ENCODE assay signal across 7 mouse cellular contexts in the genomic region with DNA sequence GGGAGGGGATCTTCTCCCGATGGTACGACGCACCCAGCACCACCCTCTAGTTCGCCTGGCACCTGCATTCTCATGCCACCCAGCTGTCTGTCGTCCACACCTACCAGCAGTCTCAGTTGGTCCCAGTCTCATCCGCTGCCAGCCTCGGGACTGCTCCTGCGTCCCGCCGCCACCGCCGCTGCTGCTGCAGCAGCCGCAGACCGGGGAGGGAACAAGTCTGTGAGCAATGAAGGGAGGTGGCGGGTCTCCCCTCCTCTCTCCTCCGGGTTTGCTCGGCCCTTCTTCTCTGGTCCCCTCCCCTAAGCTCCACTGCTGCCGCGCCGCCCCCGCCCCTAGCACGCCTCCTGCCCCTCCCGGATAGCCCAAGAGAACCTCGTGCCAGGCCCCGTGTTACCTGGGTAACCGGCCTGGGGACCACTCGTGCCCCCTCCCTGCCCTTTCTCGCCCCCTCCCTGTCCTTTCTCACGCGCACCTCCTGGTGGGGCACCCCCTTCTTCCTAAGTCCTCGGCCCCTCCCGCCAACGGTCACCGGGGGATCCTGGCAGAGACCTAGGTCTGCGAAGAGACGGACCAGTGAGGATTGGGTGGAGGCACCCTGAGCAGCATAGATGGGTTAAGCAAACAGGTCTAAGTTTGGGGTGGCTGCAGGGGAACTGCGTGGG. TPM values are rescaled to one million over a fixed set of nuclear protein-coding genes. Genes with fewer than 3 reads are reported as not detected.
A peak's percentile ranks its signal among the peaks of the same experiment; 100 is the strongest.
DNase-seq lines count a peak whose midpoint lies in the region; ATAC-seq and TF ChIP-seq lines count a peak whose summit lies in the region.

TSS of gene Gm42742 (minus strand) at position 197 of the 662 bp plus-strand sequence.
TSS of gene Prrt2 (minus strand) at position 311 of the 662 bp plus-strand sequence.

- intact Hi-C loops in heart, postnatal 25 days (cut with DNase I), result no loop called here

- H3K4me2 ChIP-seq in lung, postnatal 0 days (replicated peaks; ENCODE audit: low read depth, low read length), result peak within 1 kb of the TSS; percentile 66

- peak; percentile 83 for TF ChIP-seq POLR2A in embryonic fibroblast, embryonic 13.5 days (IDR thresholded peaks at IDR 0.05; ENCODE audit: low read depth, low read length)

- H3K4me3 ChIP-seq in G1E (ENCODE audit: low read depth, low read length), result peak within 1 kb of the TSS; percentile 77
- H3K4me3 ChIP-seq in embryonic fibroblast, embryonic 13.5 days (ENCODE audit: insufficient read depth, low read length), result peak within 1 kb of the TSS; percentile 29
- H3K4me3 ChIP-seq in lung, postnatal 0 days (ENCODE audit: low read depth, low read length), result peak within 1 kb of the TSS; percentile 26

- H3K9me3 ChIP-seq in G1E (replicated peaks), result no peaks in the 10 kb centered on the region
- H3K9me3 ChIP-seq in lung, postnatal 0 days (ENCODE audit: low read length), result no peaks in the 10 kb centered on the region

- peak; percentile 66 for DNase-seq in G1E (ENCODE audit: low spot score)
- peak; percentile 49 to 67 for DNase-seq in adrenal gland, postnatal 36 days
- peak; percentile 36 for DNase-seq in heart, postnatal 25 days (ENCODE audit: low spot score)
- DNase-seq in layer of hippocampus, postnatal 10 days (ENCODE audit: low spot score in 2 of 2), result peak; percentile 62 to 72
- DNase-seq in lung, postnatal 0 days (ENCODE audit: low spot score), result peak; percentile 64
- DNase-seq in right cerebral cortex, postnatal 14 days, result peak; percentile 75

- TF ChIP-seq EP300 in lung, postnatal 0 days (IDR thresholded peaks at IDR 0.05), result no peak

- WGBS in lung, postnatal 0 days, result 2% methylated on average over 32 of the region's 37 CpGs

- no peak within 1 kb of the TSS for H3K27ac ChIP-seq in embryonic fibroblast, embryonic 13.5 days (ENCODE audit: insufficient read depth, low read length)
- H3K27ac ChIP-seq in lung, postnatal 0 days (ENCODE audit: low read length), result peak within 1 kb of the TSS; percentile 26; the same call in 1 of the 2 replicates

- no peak for ATAC-seq in G1E (ENCODE audit: extremely low read depth, insufficient number of reproducible peaks, low FRiP score, poor library complexity, severe bottlenecking)
- ATAC-seq in lung, postnatal 0 days, result no peak

- H3K9ac ChIP-seq in lung, postnatal 0 days (replicated peaks; ENCODE audit: low read depth), result peak within 1 kb of the TSS; percentile 20; the same call in 1 of the 2 replicates

- H3K27me3 ChIP-seq in G1E (ENCODE audit: insufficient read depth, low read length), result no peaks in the 10 kb centered on the region
- no peaks in the 10 kb centered on the region for H3K27me3 ChIP-seq in lung, postnatal 0 days (replicated peaks; ENCODE audit: insufficient read depth, low read length)

- no peak for TF ChIP-seq CTCF in G1E (IDR thresholded peaks at IDR 0.05; ENCODE audit: low read depth, low read length)
- no peak for TF ChIP-seq CTCF in embryonic fibroblast, embryonic 13.5 days (IDR thresholded peaks at IDR 0.05; ENCODE audit: borderline replicate concordance, insufficient read depth, low read length)
- TF ChIP-seq CTCF in lung, postnatal 0 days (IDR thresholded peaks at IDR 0.05), result peak; percentile 9; the same call in 1 of the 2 replicates

- peaks cover 82% of the 10 kb centered on the region for H3K4me1 ChIP-seq in G1E (ENCODE audit: insufficient read depth, low read depth, low read length)
- peaks cover 8% of the 10 kb centered on the region; the same call in 1 of the 2 replicates for H3K4me1 ChIP-seq in embryonic fibroblast, embryonic 13.5 days (ENCODE audit: control insufficient read depth, insufficient read depth, low read length)
- H3K4me1 ChIP-seq in lung, postnatal 0 days (ENCODE audit: insufficient read depth, low read depth, low read length), result peaks cover 22% of the 10 kb centered on the region; the same call in 1 of the 2 replicates

- H3K36me3 ChIP-seq in G1E (replicated peaks), result peaks cover 73% of the 10 kb centered on the region
- no peaks in the 10 kb centered on the region; the same call in 1 of the 2 replicates for H3K36me3 ChIP-seq in lung, postnatal 0 days (ENCODE audit: insufficient read depth, low read length)

RNA-seq across cellular contexts. Expression of gene Gm42742, which starts in this region (rescaled TPM):
- total RNA-seq in G1E (2014; fragmentation: Nextera tagmentation), result 21.4 and 35.9 TPM in 2 replicates
- total RNA-seq in G1E (2017), result 0.93 and 9.2 TPM in 2 replicates
- 128 and 159 TPM in 2 replicates for polyA plus RNA-seq in G1E (2012)
- total RNA-seq in adrenal gland, postnatal 36 days (2021), result 10 to 100 TPM; 28.9 to 29.6 TPM
- polyA plus RNA-seq in embryonic fibroblast, embryonic 13.5 days (2011; ENCODE audit: insufficient read length, low read depth, missing spikeins), result 13.5 and 15.7 TPM in 2 replicates
- total RNA-seq in heart, postnatal 25 days (2021), result 10 to 100 TPM; 21.5 to 22.6 TPM
- 10 to 100 TPM; 33.4 to 34.8 TPM for total RNA-seq in layer of hippocampus, postnatal 10 days (2021)
- 28.5 and 29.3 TPM in 2 replicates for polyA plus RNA-seq in lung, postnatal 0 days (2015; fragmentation: Nextera tagmentation; extraction: Ambion mirVana)

RNA-seq across cellular contexts. Expression of gene Prrt2, which starts in this region (rescaled TPM):
- total RNA-seq in G1E (2014; fragmentation: Nextera tagmentation) (6.4 and 13.6 TPM in 2 replicates), G1E (2017) (0.35 TPM in 1 of 2 replicates, not detected in the other)
- 1.5 and 2.0 TPM in 2 replicates for polyA plus RNA-seq in G1E (2012)
- 1 to 10 TPM; 1.9 to 2.9 TPM for total RNA-seq in adrenal gland, postnatal 36 days (2021)
- 3.1 and 15.3 TPM in 2 replicates for polyA plus RNA-seq in embryonic fibroblast, embryonic 13.5 days (2011; ENCODE audit: insufficient read length, low read depth, missing spikeins)
- total RNA-seq in heart, postnatal 25 days (2021), result 1 to 10 TPM in 1 of 2 experiments, under 1 TPM in 1; 0.60 to 1.2 TPM
- 100 to 1,000 TPM; 146 to 184 TPM for total RNA-seq in layer of hippocampus, postnatal 10 days (2021)
- polyA plus RNA-seq in lung, postnatal 0 days (2015; fragmentation: Nextera tagmentation; extraction: Ambion mirVana), result 1.0 and 1.3 TPM in 2 replicates

Comparison
In these comparisons a context has a peak if more than half of its experiments do, and no peak if none do; other contexts are left out.
1. RNA of gene Prrt2 (total RNA-seq): 146 to 184 TPM in layer of hippocampus, postnatal 10 days; 0.35 to 13.6 TPM in G1E, 1.9 to 2.9 TPM in adrenal gland, postnatal 36 days and 0.60 to 1.2 TPM in heart, postnatal 25 days; every median in the first group is over 10 times any median in the second.
2. H3K4me3 ChIP-seq: peak in every context shown above with its lines; median percentile 77 in G1E; 29 in embryonic fibroblast, embryonic 13.5 days; 26 in lung, postnatal 0 days.
3. Peak in every context shown above with its lines, with median percentiles within 50 percentile points of each other: DNase-seq.